Mouse (Mus musculus): ENCODE data around the gene Prss3. TPM values are rescaled to one million over a fixed set of nuclear protein-coding genes. Genes with fewer than 3 reads are reported as not detected.
"Not testable (repeated sequence)": the region's sequence is repeated elsewhere in the genome, so short reads cannot be mapped to it uniquely, and the experiment has no call there.

Gene Prss3
- polyA plus RNA-seq (2014; fragmentation: Nextera tagmentation; extraction: Ambion mirVana) = not detected in 2 replicates

GRCm38 (mm10) chr6:41377578-41377977 is at the start of gene Prss3:
Gene Prss3 (minus strand): TSS chr6:41377678.
- H3K27me3 ChIP-seq (ENCODE audit: control insufficient read depth, insufficient read depth, low read length); H3K36me3 ChIP-seq (ENCODE audit: control insufficient read depth, insufficient read depth, low read length); H3K9me3 ChIP-seq (ENCODE audit: control insufficient read depth, low read length); H3K4me1 ChIP-seq (ENCODE audit: control insufficient read depth, insufficient read depth, low read length); H3K4me2 ChIP-seq; DNase-seq (ENCODE audit: low spot score, missing footprints); ATAC-seq (ENCODE audit: low FRiP score); H3K4me3 ChIP-seq (ENCODE audit: low read depth, low read length); H3K9ac ChIP-seq (ENCODE audit: low read length); H3K27ac ChIP-seq (ENCODE audit: low read depth, low read length): not testable (repeated sequence)

- not testable (repeated sequence) for H3K4me2 ChIP-seq; ATAC-seq (ENCODE audit: low FRiP score); DNase-seq (ENCODE audit: low spot score, missing footprints)
Observed at GRCm38 (mm10) chr6:41392056-41392455, 14.6 kb upstream of the Prss3 start, which contains the start of gene Gm5771. Gene Gm5771 (plus strand): TSS chr6:41392356.

GRCm38 (mm10) chr6:41391640-41392039 is 14.2 kb upstream of the Prss3 start:
- H3K36me3 ChIP-seq (ENCODE audit: control insufficient read depth, insufficient read depth, low read length); H3K4me1 ChIP-seq (ENCODE audit: control insufficient read depth, insufficient read depth, low read length); DNase-seq (ENCODE audit: low spot score, missing footprints); H3K9me3 ChIP-seq (ENCODE audit: control insufficient read depth, low read length); ATAC-seq (ENCODE audit: low FRiP score); H3K9ac ChIP-seq (ENCODE audit: low read length); H3K4me2 ChIP-seq; H3K4me3 ChIP-seq (ENCODE audit: low read depth, low read length); H3K27me3 ChIP-seq (ENCODE audit: control insufficient read depth, insufficient read depth, low read length); H3K27ac ChIP-seq (ENCODE audit: low read depth, low read length): not testable (repeated sequence)
- 79% methylated on average over 1 of the region's 1 CpGs for WGBS

More at GRCm38 (mm10) chr6:41392056-41392455, 14.6 kb upstream of the Prss3 start, which contains the start of gene Gm5771:
- H3K27ac ChIP-seq (ENCODE audit: low read depth, low read length); H3K4me3 ChIP-seq (ENCODE audit: low read depth, low read length); H3K27me3 ChIP-seq (ENCODE audit: control insufficient read depth, insufficient read depth, low read length); H3K9me3 ChIP-seq (ENCODE audit: control insufficient read depth, low read length); H3K36me3 ChIP-seq (ENCODE audit: control insufficient read depth, insufficient read depth, low read length); H3K9ac ChIP-seq (ENCODE audit: low read length); H3K4me1 ChIP-seq (ENCODE audit: control insufficient read depth, insufficient read depth, low read length): not testable (repeated sequence)

GRCm38 (mm10) chr6:41386781-41387180 is 9.3 kb upstream of the Prss3 start:
- H3K4me3 ChIP-seq (ENCODE audit: low read depth, low read length) = no peak overlapping the region
- no peak overlapping the region for H3K4me2 ChIP-seq
- no peaks in the 10 kb centered on the region for H3K4me1 ChIP-seq (ENCODE audit: control insufficient read depth, insufficient read depth, low read length)
- H3K9ac ChIP-seq (ENCODE audit: low read length) = no peak overlapping the region
- DNase-seq (ENCODE audit: low spot score, missing footprints) = no peak
- no peaks in the 10 kb centered on the region for H3K36me3 ChIP-seq (ENCODE audit: control insufficient read depth, insufficient read depth, low read length)
- ATAC-seq (ENCODE audit: low FRiP score) = no peak
- no peak overlapping the region for H3K27ac ChIP-seq (ENCODE audit: low read depth, low read length)
- H3K27me3 ChIP-seq (ENCODE audit: control insufficient read depth, insufficient read depth, low read length) = no peaks in the 10 kb centered on the region
- H3K9me3 ChIP-seq (ENCODE audit: control insufficient read depth, low read length) = no peaks in the 10 kb centered on the region
- 75% methylated on average over 2 of the region's 2 CpGs for WGBS

GRCm38 (mm10) chr6:41373772-41374171 is 3.7 kb downstream of the Prss3 start:
- H3K36me3 ChIP-seq (ENCODE audit: control insufficient read depth, insufficient read depth, low read length); H3K4me2 ChIP-seq; DNase-seq (ENCODE audit: low spot score, missing footprints); H3K9me3 ChIP-seq (ENCODE audit: control insufficient read depth, low read length); H3K27me3 ChIP-seq (ENCODE audit: control insufficient read depth, insufficient read depth, low read length); H3K4me1 ChIP-seq (ENCODE audit: control insufficient read depth, insufficient read depth, low read length); ATAC-seq (ENCODE audit: low FRiP score); H3K9ac ChIP-seq (ENCODE audit: low read length); H3K4me3 ChIP-seq (ENCODE audit: low read depth, low read length); H3K27ac ChIP-seq (ENCODE audit: low read depth, low read length): not testable (repeated sequence)
- no CpG with 5 or more reads among the region's 2 CpGs for WGBS

GRCm38 (mm10) chr6:41353932-41354331 is 23.5 kb downstream of the Prss3 start, which contains the start of gene Try10:
Gene Try10 (plus strand): TSS chr6:41354105.
- Histone ChIP-seq H3K27me3 (ENCODE audit: control insufficient read depth, insufficient read depth, low read length) (no peaks in the 10 kb centered on the region), H3K9ac (ENCODE audit: low read length) (no peak within 1 kb of the TSS), H3K9me3 (ENCODE audit: control insufficient read depth, low read length) (no peaks in the 10 kb centered on the region), H3K27ac (ENCODE audit: low read depth, low read length) (no peak within 1 kb of the TSS), H3K4me2 (no peak within 1 kb of the TSS), H3K4me3 (ENCODE audit: low read depth, low read length) (no peak within 1 kb of the TSS), H3K36me3 (ENCODE audit: control insufficient read depth, insufficient read depth, low read length) (no peaks in the 10 kb centered on the region), H3K4me1 (ENCODE audit: control insufficient read depth, insufficient read depth, low read length) (no peaks in the 10 kb centered on the region)
- DNase-seq (ENCODE audit: low spot score, missing footprints) (no peak), ATAC-seq (ENCODE audit: low FRiP score) (no peak)
- 82% methylated on average over 2 of the region's 2 CpGs for WGBS

Other genes with a start within 250 kb of the Prss3 start
- gene Try4, start 75.4 kb downstream of the Prss3 start, polyA plus RNA-seq (2014; fragmentation: Nextera tagmentation; extraction: Ambion mirVana) = not detected in 2 replicates
- gene Try5, start 60.8 kb downstream of the Prss3 start, polyA plus RNA-seq (2014; fragmentation: Nextera tagmentation; extraction: Ambion mirVana) = not detected in 2 replicates
- not detected in 2 replicates for gene Try10, start 23.6 kb downstream of the Prss3 start, polyA plus RNA-seq (2014; fragmentation: Nextera tagmentation; extraction: Ambion mirVana)
- gene Gm5771, start 14.7 kb upstream of the Prss3 start, polyA plus RNA-seq (2014; fragmentation: Nextera tagmentation; extraction: Ambion mirVana) = not detected in 2 replicates
- gene Gm10334, start 68.5 kb upstream of the Prss3 start, polyA plus RNA-seq (2014; fragmentation: Nextera tagmentation; extraction: Ambion mirVana) = not detected in 2 replicates
- not detected in 2 replicates for gene Prss1, start 81.3 kb upstream of the Prss3 start, polyA plus RNA-seq (2014; fragmentation: Nextera tagmentation; extraction: Ambion mirVana)
- gene Prss2, start 144.1 kb upstream of the Prss3 start, polyA plus RNA-seq (2014; fragmentation: Nextera tagmentation; extraction: Ambion mirVana) = not detected in 2 replicates
- 9.9 and 10.7 TPM in 2 replicates for gene Ephb6, start 227.8 kb upstream of the Prss3 start, polyA plus RNA-seq (2014; fragmentation: Nextera tagmentation; extraction: Ambion mirVana)